Mouse (Mus musculus): ENCODE data around the gene Hps1.

DNA sequence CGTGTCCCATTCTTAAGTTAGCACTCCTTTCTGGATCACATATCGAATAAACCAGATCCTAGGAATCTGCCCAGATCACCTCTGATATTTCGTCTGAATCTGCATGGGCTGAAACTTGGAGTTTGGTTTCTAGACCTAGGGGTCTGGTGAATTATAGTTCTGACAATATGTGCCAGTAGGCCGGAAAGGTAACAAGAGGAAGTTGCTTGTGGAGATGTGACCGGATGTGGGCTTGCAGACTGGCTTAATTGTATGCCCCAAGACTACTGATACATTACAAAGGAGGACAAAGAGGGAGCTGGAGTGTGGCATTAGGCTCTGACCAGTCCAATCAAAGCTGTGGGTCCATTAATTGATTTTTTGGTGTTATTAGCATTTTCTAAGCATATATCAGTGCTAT is 40.3 kb upstream of the Hps1 start:
- TF ChIP-seq CTCF (conservative IDR thresholded peaks at IDR 0.05; ENCODE audit: low read length) (no peak), NANOG (IDR thresholded peaks at IDR 0.05; ENCODE audit: borderline replicate concordance, low read length) (no peak)
